Mouse (Mus musculus): Measurements from ENCODE around the gene Pard3.

Pard3 gene

GRCm38 (mm10) chr8:127438625-127439391, 375.1 kb downstream of the Pard3 start:
- no peak for DNase-seq (ENCODE audit: low spot score)

GRCm38 (mm10) chr8:127439392-127440160, 375.9 kb downstream of the Pard3 start:
- DNase-seq (ENCODE audit: low spot score) = no peak

GRCm38 (mm10) chr8:127440161-127440833, 376.6 kb downstream of the Pard3 start:
- DNase-seq (ENCODE audit: low spot score) = no peak

DNA sequence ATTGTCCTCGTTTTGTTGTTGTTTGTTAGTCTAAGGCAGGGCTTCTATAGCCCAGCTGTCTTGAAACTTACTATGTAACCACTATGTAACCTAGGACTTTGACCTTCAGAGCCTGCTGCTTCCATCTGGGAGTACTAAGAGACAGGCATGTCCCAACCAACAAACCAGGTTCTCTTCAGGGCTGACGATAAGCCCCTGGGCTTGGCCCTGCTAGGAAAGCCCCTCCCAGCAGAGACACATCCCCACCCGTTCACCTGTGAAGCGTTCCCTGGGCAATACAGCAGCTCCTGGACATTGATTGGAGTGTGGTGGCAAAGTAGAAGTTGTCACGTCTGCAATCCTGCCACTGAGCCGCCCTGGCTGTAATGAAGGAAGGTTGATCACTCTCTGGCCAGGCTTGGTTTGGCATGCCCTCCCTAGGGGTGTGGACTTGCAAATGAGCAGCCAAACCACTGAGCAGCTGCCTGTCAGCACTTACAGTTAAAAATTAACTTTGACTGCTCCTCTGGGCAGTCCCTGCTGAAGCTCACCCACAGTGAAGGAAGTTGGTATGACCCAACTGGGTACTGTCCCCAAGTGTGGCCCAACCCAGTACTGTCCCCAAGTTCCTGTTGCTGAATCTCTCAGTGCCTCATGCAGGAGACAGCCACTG, 377.3 kb downstream of the Pard3 start:
- DNase-seq (ENCODE audit: low spot score) = no peak

DNA sequence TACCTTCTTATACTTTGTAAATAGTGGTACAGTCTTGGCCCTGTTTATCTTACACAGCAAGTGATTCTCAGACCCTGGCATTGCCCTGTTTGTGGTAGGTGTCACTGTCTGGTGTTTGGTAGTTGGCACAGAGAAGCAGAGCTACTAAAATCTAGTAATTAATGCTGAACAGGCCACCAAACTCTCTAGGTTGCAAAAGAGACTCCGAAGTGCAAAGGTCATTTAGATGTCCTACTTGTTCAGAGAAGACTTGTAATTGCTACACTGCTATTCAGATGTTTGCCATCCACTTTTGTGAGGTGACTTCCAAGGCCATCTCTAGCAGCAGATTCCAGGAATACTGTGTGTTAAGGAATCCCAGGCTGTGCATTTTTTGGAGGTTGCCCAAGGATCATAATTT, 383.7 kb downstream of the Pard3 start:
- no peak for DNase-seq (ENCODE audit: low spot score)

- DNase-seq (ENCODE audit: low spot score) = no peak
These were observed 385.6 kb downstream of the Pard3 start for GRCm38 (mm10) chr8:127449066-127449840.

- DNase-seq (ENCODE audit: low spot score) = no peak
These were observed 387.4 kb downstream of the Pard3 start for GRCm38 (mm10) chr8:127450954-127451668.

GRCm38 (mm10) chr8:127452364-127452763, 388.7 kb downstream of the Pard3 start:
- no peak for DNase-seq (ENCODE audit: low spot score)

GRCm38 (mm10) chr8:127457901-127458300, 394.2 kb downstream of the Pard3 start:
- no peak for DNase-seq (ENCODE audit: low spot score)

GRCm38 (mm10) chr8:127461173-127461572, 397.5 kb downstream of the Pard3 start:
- no peak for DNase-seq (ENCODE audit: low spot score)

GRCm38 (mm10) chr8:127462378-127462935, 398.8 kb downstream of the Pard3 start:
- DNase-seq (ENCODE audit: low spot score) = no peak

- no peak for DNase-seq (ENCODE audit: low spot score)
These were observed 400.6 kb downstream of the Pard3 start for GRCm38 (mm10) chr8:127464300-127464699.

GRCm38 (mm10) chr8:127472204-127472603, 408.5 kb downstream of the Pard3 start:
- no peak for DNase-seq (ENCODE audit: low spot score)

GRCm38 (mm10) chr8:127480003-127480402, 416.3 kb downstream of the Pard3 start:
- DNase-seq (ENCODE audit: low spot score) = no peak

- DNase-seq (ENCODE audit: low spot score) = no peak
These were observed 421.9 kb downstream of the Pard3 start for GRCm38 (mm10) chr8:127485618-127486017.

DNA sequence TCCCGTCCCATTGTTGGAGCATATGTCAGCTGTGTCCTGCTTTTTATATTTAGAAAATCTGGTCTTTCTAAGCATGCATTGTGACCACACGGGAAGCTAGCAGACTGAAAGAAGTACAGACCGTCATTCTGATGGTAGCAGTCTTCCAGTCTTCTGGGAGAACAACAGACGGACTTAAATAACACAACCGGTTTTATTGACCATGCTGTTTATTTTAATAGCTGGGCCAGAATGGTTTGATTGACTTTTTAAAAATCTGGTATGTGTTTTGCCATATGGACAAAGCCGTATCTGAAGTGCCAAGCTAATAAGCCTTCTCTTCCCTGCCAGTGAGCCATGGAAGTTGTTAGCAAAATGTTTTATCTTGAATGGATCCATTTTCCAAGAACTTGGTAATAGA, 428.3 kb downstream of the Pard3 start:
- no peak for DNase-seq (ENCODE audit: low spot score)

DNA sequence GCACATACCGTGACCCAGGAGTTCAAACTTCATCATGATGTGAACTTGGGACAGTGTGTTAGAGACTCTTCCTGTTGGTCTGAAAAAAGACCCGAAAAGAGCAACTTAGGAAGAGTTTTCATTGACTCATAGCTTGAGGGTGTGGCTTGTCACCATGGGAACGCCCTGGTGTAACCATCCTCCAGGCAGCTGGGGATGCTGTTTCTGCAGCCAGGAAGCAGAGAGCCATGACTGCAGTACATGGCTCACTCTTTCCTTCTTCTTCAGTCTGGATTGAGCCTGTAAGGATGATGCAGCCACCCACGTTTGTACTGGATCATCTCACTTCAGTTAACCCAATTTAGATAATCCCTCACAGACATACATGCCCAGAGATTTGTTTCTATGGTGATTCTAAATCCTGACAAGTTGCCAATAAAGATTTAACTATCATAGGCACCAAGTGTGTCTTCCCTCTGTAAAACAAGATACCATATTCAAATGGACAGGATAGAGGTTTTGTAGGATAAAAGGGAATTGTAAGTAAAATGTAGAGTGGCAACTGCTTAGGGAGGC, 431.6 kb downstream of the Pard3 start:
- no peak for DNase-seq (ENCODE audit: low spot score)

DNA sequence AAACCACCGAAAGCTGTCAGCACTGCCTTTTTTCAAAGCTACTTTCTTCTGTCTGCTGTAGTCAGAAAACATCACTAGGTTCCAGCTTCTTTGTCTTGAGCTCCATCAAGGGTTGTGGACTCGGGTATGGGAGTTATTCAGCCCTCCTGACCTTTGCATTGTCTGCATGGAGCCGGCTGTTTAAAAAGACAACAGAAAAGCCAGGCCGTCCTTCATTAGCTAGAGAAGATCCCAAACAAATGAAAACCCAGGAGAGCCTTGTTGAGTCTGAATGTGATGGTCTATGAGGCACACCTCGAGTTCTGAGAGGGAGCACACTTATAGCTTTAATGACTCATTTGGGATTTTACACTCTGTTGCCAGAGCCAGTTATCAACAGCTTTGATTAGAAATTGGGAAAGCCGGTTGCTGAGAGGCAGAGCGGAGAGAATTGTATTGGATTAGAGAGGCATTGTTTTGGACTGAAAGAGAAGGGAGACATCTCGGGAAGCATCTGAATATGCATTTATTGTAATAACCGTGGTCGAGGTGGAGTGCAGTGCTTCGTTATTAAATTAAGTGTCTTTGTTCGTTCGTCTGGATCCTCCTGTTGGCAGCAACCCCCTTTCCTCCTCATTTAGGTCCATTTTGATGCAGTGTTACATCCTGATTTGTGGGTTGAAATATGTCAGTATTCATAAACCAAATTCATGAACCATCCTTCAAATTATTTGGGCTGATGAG, 435.5 kb downstream of the Pard3 start:
- no peak for DNase-seq (ENCODE audit: low spot score)

DNA sequence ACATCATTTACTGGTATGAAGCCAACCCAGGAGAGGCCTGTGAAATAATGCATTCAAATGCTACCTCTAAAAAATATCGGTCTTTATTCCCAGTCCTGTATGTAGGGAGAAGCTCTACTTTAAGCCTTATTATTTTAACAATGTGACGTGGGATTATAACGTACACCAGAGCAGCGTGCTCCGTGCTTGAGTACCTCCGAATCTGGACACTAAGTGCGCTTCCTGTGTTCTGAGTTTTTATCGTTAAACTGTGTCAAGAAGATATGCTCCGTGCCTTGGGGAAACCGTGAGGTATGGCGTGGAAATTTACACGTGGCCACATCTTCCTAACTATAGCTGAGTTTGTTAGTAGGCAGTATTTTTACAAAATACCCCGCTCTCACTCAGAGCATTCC, 436.0 kb downstream of the Pard3 start:
- no peak for DNase-seq (ENCODE audit: low spot score)

- no peak for DNase-seq (ENCODE audit: low spot score)
These were observed 436.5 kb downstream of the Pard3 start for GRCm38 (mm10) chr8:127500206-127500605.

Measured in c-Kit-positive CD71-positive TER-119-positive erythroid progenitor cells, embryonic 14.5 days (primary cell).